Mouse (Mus musculus): ENCODE measurements around the gene Metrnl.
"Not testable (repeated sequence)": the region's sequence is repeated elsewhere in the genome, so short reads cannot be mapped to it uniquely, and the experiment has no call there.

Gene Metrnl

DNA sequence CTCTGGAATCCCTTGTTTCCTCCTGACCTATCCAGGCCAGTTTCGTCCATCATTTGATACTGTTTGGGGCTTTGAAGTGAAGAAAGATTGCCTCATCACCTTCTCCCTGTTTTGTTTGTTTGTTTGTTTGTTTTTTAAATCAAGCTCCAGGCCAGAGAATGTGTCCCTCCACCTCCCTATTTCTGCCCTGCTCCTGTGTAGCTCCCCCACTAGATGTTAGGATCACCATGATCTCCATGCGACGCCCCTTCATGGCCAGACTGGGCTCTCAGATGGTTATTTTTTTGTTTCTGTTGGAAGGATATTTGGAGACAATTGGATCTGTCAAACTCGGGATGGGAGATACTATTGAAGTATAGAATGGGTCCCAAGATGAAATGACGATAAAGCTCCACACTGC lies at the start of gene Metrnl:
Gene Metrnl (plus strand): TSS at position 301 of the 400 bp plus-strand sequence.
- no peak for ATAC-seq (ENCODE audit: low TSS enrichment)

DNA sequence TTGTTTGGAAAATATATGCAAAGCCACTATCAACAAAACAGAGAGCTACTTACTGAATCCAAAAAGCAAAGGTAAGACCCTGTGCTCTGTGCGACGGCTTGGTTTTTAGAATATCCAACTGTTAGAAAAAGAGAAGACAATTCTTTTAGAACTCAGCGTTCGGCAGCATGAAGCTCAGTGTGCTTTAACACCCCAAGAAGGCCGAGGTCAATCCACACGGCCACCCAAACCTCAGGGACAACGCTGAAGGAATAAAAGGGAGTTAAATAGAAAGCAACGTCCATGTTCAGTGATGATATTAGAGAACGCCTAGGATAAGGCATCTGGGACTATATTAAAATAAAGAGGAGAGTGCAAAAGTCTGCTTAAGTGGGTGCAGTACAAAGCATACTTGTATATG lies 49.8 kb upstream of the Metrnl start:
- ATAC-seq (ENCODE audit: low TSS enrichment), result no peak

DNA sequence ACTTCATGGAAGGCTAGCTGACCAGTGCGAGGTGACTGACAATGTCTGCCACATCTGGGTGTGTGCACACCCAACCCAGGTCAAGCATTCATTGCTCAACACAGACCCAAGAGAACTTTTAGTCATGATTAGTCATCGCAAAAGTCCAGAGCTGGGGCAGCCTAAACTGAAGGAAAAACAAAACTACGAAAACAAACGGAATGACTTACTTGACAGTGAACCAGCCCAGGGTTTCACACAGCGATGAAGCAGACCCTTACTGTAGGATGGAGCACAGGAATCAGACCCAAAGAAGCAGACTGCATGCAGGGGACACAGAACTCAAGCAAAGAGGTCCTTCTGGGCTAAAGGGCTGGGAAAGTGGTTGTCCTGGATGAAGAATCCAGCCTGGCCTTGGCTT lies 49.4 kb upstream of the Metrnl start:
- ATAC-seq (ENCODE audit: low TSS enrichment), result no peak

DNA sequence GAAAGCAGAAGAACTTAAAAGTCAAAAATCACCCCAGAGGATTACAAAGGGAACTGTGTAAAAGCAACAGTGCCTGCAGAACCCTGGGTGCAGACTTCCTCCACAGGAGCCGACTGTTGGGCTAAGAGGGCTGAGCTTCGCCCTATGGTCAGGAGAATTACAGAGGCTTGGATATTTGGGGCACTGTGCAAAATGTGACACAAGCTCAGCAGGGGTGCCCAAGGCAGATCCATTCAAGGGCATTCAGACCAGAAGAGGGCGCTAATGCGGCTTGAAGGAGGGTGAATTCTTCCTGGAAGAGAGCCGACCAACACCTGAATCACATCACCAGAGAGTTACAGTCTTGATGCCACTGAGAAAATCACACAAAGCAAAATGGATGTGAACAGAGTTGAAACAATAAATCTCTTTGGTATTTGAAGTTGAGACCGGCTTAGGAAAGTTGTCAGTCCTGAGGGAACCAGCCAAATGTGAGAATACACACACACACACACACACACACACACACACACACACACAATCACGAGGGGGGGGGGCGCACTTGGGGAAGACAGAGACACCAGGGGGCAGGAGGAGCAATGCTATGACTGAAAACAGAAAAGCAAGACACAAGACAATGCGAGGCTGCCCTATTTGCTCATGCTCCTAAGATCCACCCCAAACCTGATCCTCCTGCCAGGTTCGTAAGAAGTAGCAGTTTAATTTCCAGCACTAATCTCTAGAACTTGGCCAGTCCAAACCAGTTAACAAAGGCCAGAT lies 48.6 kb upstream of the Metrnl start:
- peak; percentile 45; the same call in 1 of the 2 replicates for ATAC-seq (ENCODE audit: low TSS enrichment)

DNA sequence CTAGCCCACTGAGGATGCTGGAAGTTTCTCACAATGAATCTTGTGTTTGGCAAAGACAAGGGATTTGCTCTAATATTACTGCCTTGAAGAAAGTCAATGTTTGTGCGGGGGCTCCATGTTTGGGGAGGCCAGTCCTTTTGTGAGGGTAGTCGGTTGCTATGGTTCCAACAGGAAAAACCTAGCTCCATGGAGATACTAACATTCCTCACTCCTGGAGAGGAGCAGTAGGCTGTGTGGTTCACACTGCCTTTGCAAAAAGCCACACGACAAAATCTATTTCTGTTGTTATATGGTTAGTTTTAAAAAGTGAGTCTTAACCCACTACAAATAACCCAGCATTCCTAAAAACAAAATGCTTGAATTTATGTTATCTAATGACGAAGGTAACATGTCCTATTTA lies 47.7 kb upstream of the Metrnl start:
- ATAC-seq (ENCODE audit: low TSS enrichment), result peak; percentile 60

DNA sequence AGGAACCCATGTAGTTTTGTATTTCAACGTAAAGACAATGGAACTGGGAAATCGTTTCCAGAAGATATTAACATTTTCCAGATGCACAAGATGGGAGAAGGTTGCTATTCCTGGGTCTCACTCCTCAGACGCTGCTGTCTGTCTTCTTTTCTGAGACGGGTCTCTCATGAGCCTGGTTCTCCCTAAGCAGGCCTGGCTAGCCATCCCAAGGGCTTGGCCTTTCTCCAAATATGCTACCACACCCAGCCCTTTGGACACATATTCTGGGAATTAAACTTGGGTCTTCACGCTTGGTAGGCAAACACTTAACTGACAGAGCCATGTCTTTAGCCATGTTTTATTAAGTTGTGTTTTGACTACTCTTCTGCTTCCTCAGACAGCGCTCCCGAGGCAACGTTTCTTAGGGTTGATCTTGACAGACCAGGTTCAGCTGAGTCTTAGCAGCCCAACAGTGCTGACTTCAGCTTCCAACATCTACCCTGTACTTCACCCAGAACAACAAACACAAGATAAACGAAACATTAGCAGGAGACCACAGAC lies 46.9 kb upstream of the Metrnl start:
- no peak for ATAC-seq (ENCODE audit: low TSS enrichment)

DNA sequence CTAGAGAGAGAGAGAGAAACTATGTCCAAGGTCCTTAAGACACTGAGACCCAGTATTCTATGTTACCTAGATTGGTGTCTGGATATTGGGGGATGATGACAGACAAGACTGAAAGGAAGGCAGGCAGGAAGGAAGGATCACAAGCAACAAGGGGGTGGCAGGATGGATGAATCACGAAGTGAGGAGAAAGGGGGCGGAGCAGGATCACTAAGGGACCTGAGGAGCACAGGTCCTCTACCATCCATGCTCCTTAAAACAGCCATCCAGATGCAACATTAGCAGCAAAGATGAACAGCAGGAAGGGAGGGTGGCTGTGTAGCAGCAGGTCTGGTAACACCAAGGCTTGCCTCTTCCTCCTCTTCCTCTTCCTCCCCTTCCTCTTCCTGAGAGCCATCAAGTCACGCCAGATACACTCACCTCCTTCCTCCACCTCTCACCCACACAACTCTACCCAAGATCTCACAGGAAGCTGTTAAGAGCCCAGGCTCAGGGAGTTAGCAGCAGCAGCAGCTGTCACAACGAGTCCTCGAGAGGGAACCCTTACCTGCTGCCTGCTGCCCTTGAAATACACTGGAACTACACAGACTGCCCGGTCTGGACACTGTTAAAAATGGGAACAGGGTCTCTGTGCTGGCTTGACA lies 46.1 kb upstream of the Metrnl start:
- no peak for ATAC-seq (ENCODE audit: low TSS enrichment)

DNA sequence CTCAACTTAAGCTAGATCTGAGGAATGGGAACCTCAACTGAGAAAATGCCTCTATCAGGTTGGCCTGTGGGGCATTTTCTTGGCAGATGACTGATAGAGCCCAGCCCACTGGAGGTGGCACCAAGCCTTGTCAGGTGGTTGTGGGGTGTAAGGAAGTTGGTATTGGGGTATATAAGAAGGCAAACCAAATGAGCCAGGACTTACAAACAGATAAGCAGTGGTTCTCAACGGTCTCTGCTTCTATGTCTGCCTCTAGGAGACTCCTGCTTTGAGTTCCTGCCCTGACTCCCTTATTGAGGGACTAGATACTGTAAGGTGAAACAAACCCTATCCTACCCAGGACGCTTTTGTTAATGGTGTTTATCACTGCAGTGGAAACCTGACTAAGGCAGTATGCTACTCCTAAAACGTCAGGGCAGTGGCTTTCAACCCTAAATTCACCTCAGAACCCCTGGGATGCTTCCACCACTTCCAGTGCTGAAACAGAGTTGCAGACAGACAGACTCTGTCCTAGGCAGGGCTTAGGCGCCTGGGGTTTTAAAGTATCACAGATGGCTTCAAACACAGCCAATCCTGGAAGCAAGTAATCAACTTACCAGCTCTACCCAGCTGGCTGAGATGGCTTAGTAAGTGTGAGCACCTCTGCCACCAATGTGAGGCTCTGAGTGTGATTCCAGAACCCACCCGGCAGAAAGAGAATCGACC lies 45.4 kb upstream of the Metrnl start:
- no peak for ATAC-seq (ENCODE audit: low TSS enrichment)

DNA sequence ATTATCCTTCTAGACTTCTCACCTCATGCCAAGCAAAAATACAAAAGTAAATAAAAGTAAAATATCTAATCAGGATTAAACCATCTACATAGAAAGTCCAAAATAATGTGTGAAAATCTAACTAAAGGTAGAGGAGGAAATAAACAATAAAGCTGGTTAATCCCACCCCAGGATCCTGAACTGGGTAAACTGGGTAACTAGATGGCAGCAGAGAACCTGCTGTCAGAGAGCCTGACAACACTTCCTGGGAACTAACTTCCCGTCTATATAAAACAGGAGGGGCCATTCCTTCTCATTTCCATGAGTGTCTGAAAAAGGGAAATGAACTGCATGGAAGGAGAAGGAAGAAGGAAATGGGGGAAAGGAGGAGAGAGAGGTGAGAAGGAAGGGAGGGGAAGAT lies 43.2 kb upstream of the Metrnl start:
- no peak for ATAC-seq (ENCODE audit: low TSS enrichment)

DNA sequence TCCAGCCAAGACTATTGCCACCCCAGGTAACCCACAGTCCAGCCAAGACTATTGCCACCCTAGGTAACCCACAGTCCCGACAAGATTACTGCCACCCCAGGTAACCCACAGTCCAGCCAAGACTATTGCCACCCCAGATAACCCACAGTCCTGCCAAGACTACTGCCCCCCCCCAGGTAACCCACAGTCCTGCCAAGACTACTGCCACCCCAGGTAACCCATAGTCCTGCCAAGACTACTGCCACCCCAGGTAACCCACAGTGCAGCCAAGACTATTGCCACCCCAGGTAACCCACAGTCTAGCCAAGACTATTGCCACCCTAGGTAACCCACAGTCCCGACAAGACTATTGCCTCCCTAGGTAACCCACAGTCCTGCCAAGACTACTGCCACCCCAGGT lies 40.7 kb upstream of the Metrnl start:
- ATAC-seq (ENCODE audit: low TSS enrichment), result not testable (repeated sequence)

DNA sequence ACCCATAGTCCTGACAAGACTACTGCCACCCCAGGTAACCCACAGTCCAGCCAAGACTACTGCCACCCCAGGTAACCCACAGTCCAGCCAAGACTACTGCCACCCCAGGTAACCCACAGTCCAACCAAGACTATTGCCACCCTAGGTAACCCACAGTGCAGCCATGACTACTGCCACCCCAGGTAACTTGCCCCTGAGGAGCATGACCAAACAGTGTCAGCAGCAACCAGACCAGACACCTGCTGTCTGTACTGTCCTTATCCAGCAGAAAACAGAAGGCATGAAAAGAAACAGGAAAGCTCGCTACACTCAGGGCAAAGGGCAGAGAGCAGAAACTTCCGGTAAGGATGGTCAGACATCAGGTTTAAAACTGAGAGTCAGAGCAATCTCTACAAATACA lies 40.2 kb upstream of the Metrnl start:
- no peak for ATAC-seq (ENCODE audit: low TSS enrichment)

DNA sequence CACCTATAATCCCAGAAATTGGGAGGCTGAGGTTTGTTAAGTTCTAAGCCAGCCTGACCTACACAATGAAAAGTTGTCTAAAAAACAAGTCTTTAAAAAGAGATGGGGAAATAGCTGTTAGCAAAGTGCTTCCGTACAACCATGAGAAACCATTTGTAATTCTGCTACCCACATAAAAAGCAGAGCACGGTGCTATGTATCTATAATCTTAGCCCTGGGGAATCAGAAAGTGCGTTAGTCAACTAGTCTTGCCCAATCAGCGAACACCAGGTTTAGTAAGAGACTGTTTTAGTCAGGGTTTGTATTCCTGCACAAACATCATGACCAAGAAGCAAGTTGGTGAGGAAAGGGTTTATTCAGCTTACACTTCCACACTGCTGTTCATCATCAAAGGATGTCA lies 33.8 kb upstream of the Metrnl start:
- ATAC-seq (ENCODE audit: low TSS enrichment), result no peak

DNA sequence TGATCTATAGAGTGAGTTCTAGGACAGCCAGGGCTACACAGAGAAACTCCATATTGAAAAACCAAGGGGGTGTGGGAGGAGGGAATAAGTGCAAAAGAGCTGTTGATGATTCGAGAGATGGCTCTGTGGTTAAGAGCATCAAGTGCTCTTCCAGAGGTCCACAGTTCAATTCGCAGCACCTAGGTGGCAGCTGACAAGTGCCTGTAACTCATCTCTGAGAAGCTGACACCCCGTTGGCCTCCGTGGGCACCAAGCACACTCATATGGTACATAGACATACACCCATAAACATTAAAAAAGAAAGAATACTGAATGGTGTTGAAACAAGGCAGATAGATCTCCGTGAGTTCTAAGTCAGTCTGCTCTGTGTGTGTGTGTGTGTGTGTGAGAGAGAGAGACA lies 32.6 kb upstream of the Metrnl start:
- no peak for ATAC-seq (ENCODE audit: low TSS enrichment)

DNA sequence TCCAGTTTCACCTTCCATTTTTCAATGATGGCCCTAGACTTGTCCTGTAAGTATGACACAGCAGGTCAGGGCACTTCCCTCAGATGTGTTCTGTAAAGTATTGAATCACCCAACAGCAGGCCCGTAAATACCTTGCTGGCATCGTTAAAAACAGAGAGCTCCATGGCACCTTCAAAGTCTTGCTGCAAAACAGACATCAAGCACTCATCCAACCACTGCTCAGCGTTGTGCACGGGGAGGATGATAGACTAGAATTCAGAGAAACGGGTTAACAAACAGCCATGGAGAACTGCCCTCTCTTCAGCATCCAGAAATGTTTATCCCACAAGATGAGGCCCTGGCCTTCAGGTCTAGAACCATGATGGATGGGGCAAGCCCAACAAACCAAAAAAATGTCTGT lies 30.4 kb upstream of the Metrnl start:
- no peak for ATAC-seq (ENCODE audit: low TSS enrichment)

DNA sequence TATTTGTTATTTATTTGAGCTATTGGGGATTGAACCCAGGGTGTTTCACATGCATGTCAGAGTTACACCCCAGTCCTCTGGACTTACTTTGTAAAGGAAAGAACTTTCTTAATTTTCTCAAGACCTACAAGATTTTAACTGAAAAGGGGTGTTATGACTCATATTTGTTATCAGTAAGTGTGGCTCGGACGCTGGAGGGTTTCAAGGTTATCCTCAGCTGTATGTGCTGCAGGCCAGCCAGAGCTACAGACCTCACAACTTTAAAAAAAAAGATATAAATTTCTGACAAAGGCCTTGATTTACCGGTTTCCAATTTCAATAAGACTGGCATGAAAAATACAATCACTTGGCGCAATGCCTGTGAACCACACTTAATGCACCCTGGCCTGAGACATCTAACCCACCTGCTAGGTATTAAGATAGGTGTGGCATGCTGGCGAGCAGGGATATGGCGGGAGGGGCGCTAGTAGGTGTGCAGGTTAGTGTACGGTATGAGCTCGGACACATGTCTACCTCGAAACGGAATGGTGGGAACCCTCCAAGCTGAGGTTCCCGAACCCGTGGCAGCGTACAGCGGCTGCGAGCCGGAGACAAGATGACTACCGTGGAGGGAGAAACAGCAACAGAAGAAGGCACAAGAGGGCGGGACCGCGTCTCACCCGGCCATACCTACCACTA lies 28.9 kb upstream of the Metrnl start:
- peak; percentile 60 for ATAC-seq (ENCODE audit: low TSS enrichment)

DNA sequence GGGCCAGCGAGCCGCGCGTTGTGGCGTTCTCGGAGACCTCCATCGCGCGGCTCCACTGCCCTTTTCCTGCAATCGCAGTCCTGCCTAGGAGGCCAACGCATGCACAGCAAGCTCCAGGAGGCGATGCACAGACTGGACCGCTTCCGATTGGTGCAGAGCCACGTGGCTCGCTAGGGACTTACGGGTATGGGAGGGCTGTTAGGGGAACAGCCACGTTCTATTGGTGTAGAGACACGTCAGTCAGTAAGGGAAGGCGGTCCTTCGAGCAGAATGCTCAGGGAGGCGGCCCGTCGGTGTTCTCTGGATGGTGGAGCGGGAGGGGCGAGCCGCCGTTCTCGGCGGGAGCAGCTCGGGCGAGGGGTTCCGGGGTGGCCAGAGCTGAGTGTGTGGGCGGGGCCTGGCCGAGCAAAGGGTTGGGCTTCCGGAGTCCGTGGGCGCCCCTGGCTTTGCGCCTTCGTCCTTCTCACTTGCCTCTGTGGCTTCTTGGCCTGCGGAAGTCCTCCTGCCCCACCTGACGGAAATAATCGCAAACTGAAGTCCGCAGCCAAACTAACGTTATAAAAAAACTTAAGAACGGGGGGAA lies 28.3 kb upstream of the Metrnl start, which contains the start of gene B3gntl1:
Gene B3gntl1 (minus strand): TSS at position 164 of the 583 bp plus-strand sequence.
- ATAC-seq (ENCODE audit: low TSS enrichment), result peak; percentile 100

DNA sequence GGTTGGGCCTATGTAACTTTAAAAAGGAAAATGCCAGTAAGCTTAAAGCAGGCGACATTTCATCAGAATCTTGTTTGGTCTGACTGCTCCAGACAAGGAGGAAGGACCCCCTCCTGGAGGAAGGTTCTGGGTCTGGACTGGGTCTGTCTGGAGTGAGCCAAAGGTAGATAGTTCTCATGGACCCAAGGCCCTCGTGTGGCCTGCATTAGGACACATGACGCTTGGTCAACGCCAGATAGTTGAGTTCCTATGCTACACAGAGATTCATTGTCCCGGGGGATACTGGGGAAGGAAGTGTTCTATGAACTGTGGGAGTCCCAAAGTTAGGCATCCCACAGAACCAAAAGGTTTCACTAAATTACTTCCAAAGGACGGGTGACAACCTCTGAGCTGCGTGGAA lies 27.7 kb upstream of the Metrnl start:
- ATAC-seq (ENCODE audit: low TSS enrichment), result peak; percentile 15; the same call in 1 of the 2 replicates

DNA sequence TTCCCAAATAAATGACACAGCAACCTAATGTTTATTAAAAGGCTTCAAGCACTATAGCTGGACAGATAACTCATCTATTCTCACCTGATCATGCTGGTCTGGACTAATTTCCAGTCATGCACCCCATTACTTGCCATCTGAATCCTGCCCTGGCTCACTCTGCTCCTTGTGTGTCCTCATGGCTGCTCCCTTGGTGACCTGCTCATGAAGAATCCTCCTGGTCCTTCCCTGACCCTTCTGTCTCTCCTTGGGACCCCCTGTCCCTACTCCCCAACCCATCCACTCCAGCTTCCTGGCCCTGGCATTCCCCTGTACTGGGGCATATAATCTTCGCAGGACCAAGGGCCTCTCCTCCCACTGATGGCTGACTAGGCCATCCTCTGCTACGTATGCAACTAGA lies 24.5 kb upstream of the Metrnl start:
- ATAC-seq (ENCODE audit: low TSS enrichment), result no peak

DNA sequence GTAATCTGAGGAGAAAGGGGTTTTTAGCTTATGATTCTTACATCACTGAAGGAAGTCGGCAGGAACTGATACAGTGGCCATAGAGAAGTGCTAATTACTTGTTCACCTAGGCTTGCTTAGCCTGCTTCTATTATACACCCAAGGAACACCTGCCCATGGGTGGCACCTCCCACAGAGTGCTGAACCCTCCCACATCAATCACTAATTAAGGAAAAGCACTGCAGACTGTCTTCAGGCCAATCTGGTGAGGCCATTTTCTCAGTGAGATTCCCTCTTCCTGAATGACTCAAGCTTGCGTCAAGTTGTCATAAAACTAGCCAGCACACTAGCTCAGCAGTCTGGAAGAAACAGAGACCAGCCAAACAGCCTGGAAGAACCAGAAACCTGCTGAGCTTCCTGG lies 21.8 kb upstream of the Metrnl start:
- peak; percentile 50; the same call in 1 of the 2 replicates for ATAC-seq (ENCODE audit: low TSS enrichment)

DNA sequence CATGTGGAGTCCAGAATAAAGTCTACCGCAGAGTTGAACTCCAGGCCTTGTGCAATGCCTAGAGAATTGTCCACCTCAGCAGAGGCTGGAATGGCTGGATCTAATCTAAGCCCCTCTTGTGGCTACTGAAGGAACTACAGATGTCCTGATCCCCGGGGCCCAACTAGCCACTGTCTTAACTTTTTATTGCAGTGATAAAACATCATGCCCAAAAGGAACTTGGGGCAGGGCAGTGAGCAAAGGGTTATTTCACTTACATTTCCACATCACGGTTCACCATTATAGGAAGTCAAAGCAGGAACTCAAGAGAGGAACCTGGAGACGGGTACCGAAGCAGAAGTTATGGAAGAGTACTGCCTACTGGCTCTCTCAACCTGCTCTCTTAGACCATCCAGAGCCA lies 20.6 kb upstream of the Metrnl start:
- ATAC-seq (ENCODE audit: low TSS enrichment), result no peak

DNA sequence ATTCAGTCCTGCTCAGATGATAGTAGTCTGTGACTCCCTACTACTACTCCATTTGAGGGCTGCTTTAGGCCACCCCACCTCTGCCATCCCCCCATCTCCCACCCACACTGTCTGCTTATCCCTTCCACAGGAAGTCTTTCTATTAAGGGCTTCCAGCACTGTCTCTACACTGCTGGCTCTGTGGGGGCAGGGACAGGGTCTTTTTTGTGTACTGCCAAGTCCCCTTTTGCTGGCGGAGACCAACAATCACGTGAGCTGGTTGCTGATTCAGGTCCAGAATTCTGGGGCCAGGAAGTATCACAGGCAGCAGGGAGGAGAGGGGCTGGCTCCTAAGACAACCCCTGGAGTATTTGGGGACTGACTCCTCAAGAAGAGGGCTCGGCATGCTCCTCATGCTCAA lies 18.1 kb upstream of the Metrnl start:
- no peak for ATAC-seq (ENCODE audit: low TSS enrichment)
